Mouse (Mus musculus) ES-E14 (cell line): Measurements from ENCODE around the gene Mprip. TPM values are rescaled to one million over a fixed set of nuclear protein-coding genes. Genes with fewer than 3 reads are reported as not detected.
"Not testable (repeated sequence)": the region's sequence is repeated elsewhere in the genome, so short reads cannot be mapped to it uniquely, and the experiment has no call there.

Experiments used
- DNase-seq: peaks from one replicate; pipeline ENCODE4 v3.0.0-alpha.2; 2013; ENCODE audit warnings: low read depth, low spot score
- H3K27ac ChIP-seq: 2 replicates; pipeline ENCODE4 v1.5.1; 2012; ENCODE audit warnings: low read depth, mild to moderate bottlenecking, low read length, moderate library complexity, mixed read lengths; ENCODE audit not compliant: poor library complexity, insufficient read depth, severe bottlenecking
- H3K36me3 ChIP-seq: 2 replicates; pipeline ENCODE4 v1.6.1; 2012; ENCODE audit warnings: mild to moderate bottlenecking, low read length, moderate library complexity, mixed read lengths; ENCODE audit not compliant: control insufficient read depth, poor library complexity, insufficient read depth, severe bottlenecking
- H3K4me1 ChIP-seq, 2 experiments: fragments of 150-350 bp in 1 of 2; sonication (generic) in 1 of 2; 2 replicates each; pipeline ENCODE4 v1.6.1; 2012; ENCODE audit warnings: low read length in 2 of 2, mild to moderate bottlenecking in 1 of 2, mixed read lengths in 1 of 2; ENCODE audit not compliant: control insufficient read depth in 2 of 2, insufficient read depth in 2 of 2, poor library complexity in 1 of 2
- H3K4me3 ChIP-seq, 2 experiments: fragments of 150-350 bp in 1 of 2; sonication (generic) in 1 of 2; 2 replicates each; pipeline ENCODE4 v1.5.1; 2012; ENCODE audit warnings: low read length in 2 of 2, low read depth in 1 of 2, mild to moderate bottlenecking in 1 of 2, mixed read lengths in 1 of 2; ENCODE audit not compliant: insufficient read depth in 1 of 2, poor library complexity in 1 of 2, severe bottlenecking in 1 of 2
- H3K9ac ChIP-seq: 2 replicates; pipeline ENCODE4 v1.6.1; 2012; ENCODE audit warnings: low read depth, mild to moderate bottlenecking, low read length, mixed read lengths; ENCODE audit not compliant: poor library complexity, insufficient read depth, severe bottlenecking
- H3K9me3 ChIP-seq: fragments of 150-350 bp; sonication (generic); 2 replicates; pipeline ENCODE4 v1.6.1; 2012; ENCODE audit warnings: low read depth, mild to moderate bottlenecking, low read length; ENCODE audit not compliant: control insufficient read depth, insufficient read depth
- CHD2 ChIP-seq: IDR thresholded peaks from 2 replicates; pipeline ENCODE4 v1.6.1; 2014; ENCODE audit warnings: mild to moderate bottlenecking, low read depth, low read length, inconsistent platforms
- HCFC1 ChIP-seq: IDR thresholded peaks from 2 replicates; pipeline ENCODE4 v1.6.1; 2012; ENCODE audit warnings: low read length, inconsistent platforms, borderline replicate concordance; ENCODE audit not compliant: insufficient read depth
- MAFK ChIP-seq: IDR thresholded peaks from 2 replicates; pipeline ENCODE4 v1.6.1; 2014; ENCODE audit warnings: mild to moderate bottlenecking, low read depth, low read length, inconsistent platforms; ENCODE audit not compliant: insufficient read depth
- ZC3H11A ChIP-seq: IDR thresholded peaks from 2 replicates; pipeline ENCODE4 v1.6.1; 2012; ENCODE audit warnings: low read depth, mild to moderate bottlenecking, inconsistent platforms, low read length, borderline replicate concordance
- ZNF384 ChIP-seq: IDR thresholded peaks from 2 replicates; pipeline ENCODE4 v1.6.1; 2012; ENCODE audit warnings: low read depth, low read length, inconsistent platforms
- in situ Hi-C, 2 experiments: fragments of 600-800 bp; cut with MboI; formaldehyde crosslinking; loops; one replicate each; pipeline ENCODE4 v1.15.1; 2025; ENCODE audit warnings: low sequenced_read_pairs in 2 of 2, inconsistent platforms in 1 of 2; ENCODE audit not compliant: unreplicated experiment in 2 of 2
- total RNA-seq: library from RNA; depleted of rRNA; stranded (reverse); fragments of 300-350 nt; gene quantifications from 2 replicates; pipeline ENCODE4 v1.2.3, GENCODE M21; 2012

Gene Mprip
- total RNA-seq, 1 experiment = 138 TPM

GRCm38 (mm10) chr11:59734335-59734734 is 73.2 kb downstream of the Mprip start:
- H3K4me1 ChIP-seq = no peaks in the 10 kb centered on the region
- H3K36me3 ChIP-seq = peaks cover 13% of the 10 kb centered on the region
- in situ Hi-C loops = no loop called here
- no peak overlapping the region for H3K9ac ChIP-seq
- no peak overlapping the region for H3K27ac ChIP-seq
- TF ChIP-seq ZNF384 (no peak), HCFC1 (no peak), ZC3H11A (no peak), CHD2 (no peak), MAFK (no peak)
- no peak overlapping the region for H3K4me3 ChIP-seq
- DNase-seq = no peak
- no peaks in the 10 kb centered on the region for H3K9me3 ChIP-seq

GRCm38 (mm10) chr11:59735938-59736337 is 74.8 kb downstream of the Mprip start:
- H3K9ac ChIP-seq, H3K4me1 ChIP-seq, DNase-seq, in situ Hi-C loops, H3K4me3 ChIP-seq, H3K9me3 ChIP-seq, H3K27ac ChIP-seq: not testable (repeated sequence)
- H3K36me3 ChIP-seq = peaks cover 17% of the 10 kb centered on the region

- in situ Hi-C loops = no loop called here
- Histone ChIP-seq H3K9ac (no peak overlapping the region), H3K9me3 (no peaks in the 10 kb centered on the region), H3K36me3 (peaks cover 29% of the 10 kb centered on the region), H3K4me1 (0 out of 4 replicates have a peak, but pooled peaks cover 0 to 2% of the 10 kb centered on the region in 2 experiments), H3K27ac (no peak overlapping the region), H3K4me3 (no peak overlapping the region)
- no peak for DNase-seq
- TF ChIP-seq ZC3H11A = no peak
- no peak for TF ChIP-seq ZNF384
- TF ChIP-seq MAFK = no peak
- no peak for TF ChIP-seq HCFC1
- no peak for TF ChIP-seq CHD2
Observed at GRCm38 (mm10) chr11:59737250-59737649, 76.1 kb downstream of the Mprip start.

- no peaks in the 10 kb centered on the region for H3K9me3 ChIP-seq
- 0 out of 4 replicates have a peak, but pooled peaks cover 0 to 2% of the 10 kb centered on the region in 2 experiments for H3K4me1 ChIP-seq
- no peak overlapping the region for H3K27ac ChIP-seq
- no peak overlapping the region for H3K9ac ChIP-seq
- H3K4me3 ChIP-seq = no peak overlapping the region
- H3K36me3 ChIP-seq = peaks cover 38% of the 10 kb centered on the region
- in situ Hi-C loops = no loop called here
- no peak for DNase-seq
- TF ChIP-seq CHD2 (no peak), MAFK (no peak), ZC3H11A (no peak), HCFC1 (no peak)
Observed at GRCm38 (mm10) chr11:59739996-59740395, 78.9 kb downstream of the Mprip start.

GRCm38 (mm10) chr11:59741915-59742314 is 80.8 kb downstream of the Mprip start:
- no peak overlapping the region for H3K27ac ChIP-seq
- no peaks in the 10 kb centered on the region for H3K9me3 ChIP-seq
- H3K4me3 ChIP-seq = no peak overlapping the region
- 0 out of 4 replicates have a peak, but pooled peaks cover 0 to 2% of the 10 kb centered on the region in 2 experiments for H3K4me1 ChIP-seq
- DNase-seq = no peak
- in situ Hi-C loops = no loop called here
- TF ChIP-seq ZC3H11A (no peak), CHD2 (no peak), HCFC1 (no peak), ZNF384 (no peak), MAFK (no peak)
- peaks cover 35% of the 10 kb centered on the region for H3K36me3 ChIP-seq
- no peak overlapping the region for H3K9ac ChIP-seq
